Mouse (Mus musculus): ENCODE data around the gene Eef1akmt4. TPM values are rescaled to one million over a fixed set of nuclear protein-coding genes. Genes with fewer than 3 reads are reported as not detected.
"Not testable (repeated sequence)": the region's sequence is repeated elsewhere in the genome, so short reads cannot be mapped to it uniquely, and the experiment has no call there.

The Eef1akmt4 gene
- total and polyA plus RNA-seq, 2 experiments from 2014 or later = 3.3 to 6.8 TPM

- DNase-seq (ENCODE audit: low spot score) (no peak), ATAC-seq (ENCODE audit: low FRiP score) (no peak)
- Histone ChIP-seq H3K9me3 (ENCODE audit: low read length) (no peaks in the 10 kb centered on the region), H3K27me3 (ENCODE audit: insufficient read depth, low read length) (no peaks in the 10 kb centered on the region), H3K27ac (ENCODE audit: low read depth, low read length) (no peak overlapping the region), H3K36me3 (ENCODE audit: insufficient read depth, low read length) (peaks cover 33% of the 10 kb centered on the region), H3K4me3 (ENCODE audit: low read depth, low read length) (no peak overlapping the region), H3K4me2 (ENCODE audit: low read depth, low read length, poor library complexity, severe bottlenecking) (no peak overlapping the region), H3K9ac (replicated peaks; ENCODE audit: low read length, poor library complexity, severe bottlenecking) (no peak overlapping the region), H3K4me1 (ENCODE audit: insufficient read depth, low read length) (0 out of 2 replicates have a peak, but pooled peaks cover 6% of the 10 kb centered on the region)
- TF ChIP-seq CTCF (IDR thresholded peaks at IDR 0.05) = 0 out of 2 replicates have a peak, but pooled peaks have one; percentile 9
- 47% methylated on average over 2 of the region's 2 CpGs for WGBS
Observed at GRCm38 (mm10) chr16:20653315-20653714, 41.9 kb downstream of the Eef1akmt4 start.

GRCm38 (mm10) chr16:20657661-20658060, 46.3 kb downstream of the Eef1akmt4 start:
- H3K36me3 ChIP-seq (ENCODE audit: insufficient read depth, low read length) = peaks cover 68% of the 10 kb centered on the region
- H3K27me3 ChIP-seq (ENCODE audit: insufficient read depth, low read length) = no peaks in the 10 kb centered on the region
- WGBS = 92% methylated on average over 4 of the region's 4 CpGs
- no peak for DNase-seq (ENCODE audit: low spot score)
- no peak overlapping the region for H3K9ac ChIP-seq (replicated peaks; ENCODE audit: low read length, poor library complexity, severe bottlenecking)
- H3K4me3 ChIP-seq (ENCODE audit: low read depth, low read length) = no peak overlapping the region
- no peak for ATAC-seq (ENCODE audit: low FRiP score)
- 0 out of 2 replicates have a peak, but pooled peaks cover 5% of the 10 kb centered on the region for H3K4me1 ChIP-seq (ENCODE audit: insufficient read depth, low read length)
- H3K4me2 ChIP-seq (ENCODE audit: low read depth, low read length, poor library complexity, severe bottlenecking) = no peak overlapping the region
- H3K27ac ChIP-seq (ENCODE audit: low read depth, low read length) = no peak overlapping the region
- TF ChIP-seq CTCF (IDR thresholded peaks at IDR 0.05) = no peak
- no peaks in the 10 kb centered on the region for H3K9me3 ChIP-seq (ENCODE audit: low read length)

GRCm38 (mm10) chr16:20668013-20668412, 56.6 kb downstream of the Eef1akmt4 start, which contains the start of gene Eif4g1:
Eif4g1 (plus strand) TSS chr16:20668313.
- not testable (repeated sequence) for H3K4me2 ChIP-seq (ENCODE audit: low read depth, low read length, poor library complexity, severe bottlenecking); ATAC-seq (ENCODE audit: low FRiP score); H3K4me1 ChIP-seq (ENCODE audit: insufficient read depth, low read length); H3K36me3 ChIP-seq (ENCODE audit: insufficient read depth, low read length); H3K9ac ChIP-seq (replicated peaks; ENCODE audit: low read length, poor library complexity, severe bottlenecking); DNase-seq (ENCODE audit: low spot score); H3K9me3 ChIP-seq (ENCODE audit: low read length); H3K27ac ChIP-seq (ENCODE audit: low read depth, low read length); H3K4me3 ChIP-seq (ENCODE audit: low read depth, low read length); H3K27me3 ChIP-seq (ENCODE audit: insufficient read depth, low read length)
- 98% methylated on average over 3 of the region's 6 CpGs for WGBS

MicroRNA genes within 50 kb of the gene (microRNA counts, 519-probe panel; counts per million panel counts)
- microRNA mmu-miR-1224 = 4,365 counts per million, percentile 86 among the panel's probes with 10 or more counts

Small RNA genes lying within 50 kb of the gene (microRNA-seq; reads per million reads assigned to microRNA genes)
- gene Mir1224 (ENCODE audit: borderline number of aligned reads) = 138 reads per million, percentile 49 among the genes with 10 or more reads in this experiment

Other genes with a start within 250 kb of the Eef1akmt4 start
- gene Abcc5, start 185.2 kb upstream of the Eef1akmt4 start, total RNA-seq (2014; rRNA removed) = 68.7 and 90.1 TPM in 2 replicates
- 98.7 and 110 TPM in 2 replicates for gene Abcc5, start 185.2 kb upstream of the Eef1akmt4 start, polyA plus RNA-seq (2015; fragmentation: Nextera tagmentation; extraction: Ambion mirVana)
- 87.2 and 96.4 TPM in 2 replicates for gene Eif2b5, start 112.8 kb upstream of the Eef1akmt4 start, total RNA-seq (2014; rRNA removed)
- 70.0 and 74.6 TPM in 2 replicates for gene Eif2b5, start 112.8 kb upstream of the Eef1akmt4 start, polyA plus RNA-seq (2015; fragmentation: Nextera tagmentation; extraction: Ambion mirVana)
- 44.9 and 46.3 TPM in 2 replicates for gene Dvl3, start 94.6 kb upstream of the Eef1akmt4 start, total RNA-seq (2014; rRNA removed)
- gene Dvl3, start 94.6 kb upstream of the Eef1akmt4 start, polyA plus RNA-seq (2015; fragmentation: Nextera tagmentation; extraction: Ambion mirVana) = 24.6 and 29.5 TPM in 2 replicates
- gene Ap2m1, start 76.1 kb upstream of the Eef1akmt4 start, total RNA-seq (2014; rRNA removed) = 975 and 994 TPM in 2 replicates
- gene Ap2m1, start 76.1 kb upstream of the Eef1akmt4 start, polyA plus RNA-seq (2015; fragmentation: Nextera tagmentation; extraction: Ambion mirVana) = 1,551 and 1,562 TPM in 2 replicates
- gene Abcf3, start 63.0 kb upstream of the Eef1akmt4 start, total RNA-seq (2014; rRNA removed) = 65.3 and 76.0 TPM in 2 replicates
- gene Abcf3, start 63.0 kb upstream of the Eef1akmt4 start, polyA plus RNA-seq (2015; fragmentation: Nextera tagmentation; extraction: Ambion mirVana) = 73.1 and 75.2 TPM in 2 replicates
- gene Vwa5b2, start 22.1 kb upstream of the Eef1akmt4 start, total RNA-seq (2014; rRNA removed) = 65.7 and 66.6 TPM in 2 replicates
- 35.5 and 36.4 TPM in 2 replicates for gene Vwa5b2, start 22.1 kb upstream of the Eef1akmt4 start, polyA plus RNA-seq (2015; fragmentation: Nextera tagmentation; extraction: Ambion mirVana)
- not detected in 2 replicates for gene Gm49333, start within 50 bp of the Eef1akmt4 start, total RNA-seq (2014; rRNA removed)
- gene Gm49333, start within 50 bp of the Eef1akmt4 start, polyA plus RNA-seq (2015; fragmentation: Nextera tagmentation; extraction: Ambion mirVana) = not detected in 2 replicates
- 21.3 and 38.2 TPM in 2 replicates for gene Alg3, start 142 bp downstream of the Eef1akmt4 start, total RNA-seq (2014; rRNA removed)
- 32.7 and 36.4 TPM in 2 replicates for gene Alg3, start 142 bp downstream of the Eef1akmt4 start, polyA plus RNA-seq (2015; fragmentation: Nextera tagmentation; extraction: Ambion mirVana)
- gene Camk2n2, start 9.7 kb downstream of the Eef1akmt4 start, total RNA-seq (2014; rRNA removed) = 86.3 and 111 TPM in 2 replicates
- gene Camk2n2, start 9.7 kb downstream of the Eef1akmt4 start, polyA plus RNA-seq (2015; fragmentation: Nextera tagmentation; extraction: Ambion mirVana) = 85.4 and 87.6 TPM in 2 replicates
- gene Ece2, start 18.2 kb downstream of the Eef1akmt4 start, total RNA-seq (2014; rRNA removed) = 24.4 and 26.9 TPM in 2 replicates
- gene Ece2, start 18.2 kb downstream of the Eef1akmt4 start, polyA plus RNA-seq (2015; fragmentation: Nextera tagmentation; extraction: Ambion mirVana) = 16.7 and 16.9 TPM in 2 replicates
- 201 and 235 TPM in 2 replicates for gene Psmd2, start 40.1 kb downstream of the Eef1akmt4 start, total RNA-seq (2014; rRNA removed)
- gene Psmd2, start 40.1 kb downstream of the Eef1akmt4 start, polyA plus RNA-seq (2015; fragmentation: Nextera tagmentation; extraction: Ambion mirVana) = 311 and 316 TPM in 2 replicates
- 403 and 430 TPM in 2 replicates for gene Eif4g1, start 56.7 kb downstream of the Eef1akmt4 start, total RNA-seq (2014; rRNA removed)
- gene Eif4g1, start 56.7 kb downstream of the Eef1akmt4 start, polyA plus RNA-seq (2015; fragmentation: Nextera tagmentation; extraction: Ambion mirVana) = 102 and 118 TPM in 2 replicates
- gene Fam131a, start 81.6 kb downstream of the Eef1akmt4 start, total RNA-seq (2014; rRNA removed) = 152 and 173 TPM in 2 replicates
- gene Fam131a, start 81.6 kb downstream of the Eef1akmt4 start, polyA plus RNA-seq (2015; fragmentation: Nextera tagmentation; extraction: Ambion mirVana) = 70.9 and 75.9 TPM in 2 replicates
- gene Polr2h, start 106.1 kb downstream of the Eef1akmt4 start, total RNA-seq (2014; rRNA removed) = 40.0 and 40.3 TPM in 2 replicates
- gene Polr2h, start 106.1 kb downstream of the Eef1akmt4 start, polyA plus RNA-seq (2015; fragmentation: Nextera tagmentation; extraction: Ambion mirVana) = 72.3 and 84.6 TPM in 2 replicates
- gene Clcn2, start 106.2 kb downstream of the Eef1akmt4 start, total RNA-seq (2014; rRNA removed) = 61.9 and 69.4 TPM in 2 replicates
- 21.1 and 21.9 TPM in 2 replicates for gene Clcn2, start 106.2 kb downstream of the Eef1akmt4 start, polyA plus RNA-seq (2015; fragmentation: Nextera tagmentation; extraction: Ambion mirVana)
- 17.1 and 18.1 TPM in 2 replicates for gene Chrd, start 121.5 kb downstream of the Eef1akmt4 start, total RNA-seq (2014; rRNA removed)
- 4.1 TPM in 2 replicates for gene Chrd, start 121.5 kb downstream of the Eef1akmt4 start, polyA plus RNA-seq (2015; fragmentation: Nextera tagmentation; extraction: Ambion mirVana)
- gene Thpo, start 122.9 kb downstream of the Eef1akmt4 start, total RNA-seq (2014; rRNA removed) = 0.71 and 1.8 TPM in 2 replicates
- gene Thpo, start 122.9 kb downstream of the Eef1akmt4 start, polyA plus RNA-seq (2015; fragmentation: Nextera tagmentation; extraction: Ambion mirVana) = 0.76 and 0.81 TPM in 2 replicates